Mouse (Mus musculus) neural tube, embryonic 10.5 days (tissue): Measurements from ENCODE around the gene Wdr25.

Experiments used
- DNase-seq: peaks from one replicate; pipeline ENCODE4 v3.0.0-alpha.2; 2017; ENCODE audit warnings: low spot score; ENCODE audit errors: extremely low spot score

The Wdr25 gene

DNA sequence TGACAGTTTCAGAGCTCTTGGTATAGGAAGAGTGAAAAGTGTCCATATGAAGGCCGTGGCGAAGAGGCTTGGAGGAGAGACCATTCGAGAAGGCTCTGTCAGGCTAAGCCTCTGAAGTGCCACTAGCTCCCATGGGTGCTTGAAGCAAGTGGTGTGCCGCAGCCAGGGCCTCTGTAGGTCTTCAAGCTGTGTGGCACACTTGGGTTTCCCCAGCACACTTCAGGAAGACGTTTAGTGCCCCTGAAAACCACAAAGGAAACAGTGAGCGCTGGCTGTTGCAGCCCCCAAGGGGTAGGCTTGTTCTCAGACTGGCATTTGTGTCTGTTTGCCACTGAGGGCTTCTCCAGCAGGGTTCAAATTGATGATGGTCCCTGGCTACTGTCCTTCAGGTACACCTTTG lies 90.1 kb downstream of the Wdr25 start:
- DNase-seq: no peak

DNA sequence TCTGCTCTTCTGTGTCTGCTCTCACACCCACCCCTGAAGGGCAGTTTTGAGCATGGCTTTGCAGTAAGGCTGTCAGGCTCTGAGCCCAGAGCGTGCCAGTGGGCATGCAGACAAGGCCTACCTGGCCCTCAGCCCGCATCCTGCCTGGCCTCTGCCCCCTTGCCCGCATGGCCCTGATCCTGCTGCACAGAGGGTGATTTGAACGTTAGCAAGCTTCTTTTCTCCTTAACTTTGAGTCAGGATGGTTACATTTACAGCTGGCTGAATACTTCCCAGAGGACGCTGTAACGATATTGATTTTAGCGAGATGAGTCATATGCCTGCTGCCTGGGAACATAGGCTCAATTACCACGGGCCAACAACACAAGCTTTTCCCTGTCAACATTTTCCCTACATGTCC lies 91.0 kb downstream of the Wdr25 start:
- no peak for DNase-seq

DNA sequence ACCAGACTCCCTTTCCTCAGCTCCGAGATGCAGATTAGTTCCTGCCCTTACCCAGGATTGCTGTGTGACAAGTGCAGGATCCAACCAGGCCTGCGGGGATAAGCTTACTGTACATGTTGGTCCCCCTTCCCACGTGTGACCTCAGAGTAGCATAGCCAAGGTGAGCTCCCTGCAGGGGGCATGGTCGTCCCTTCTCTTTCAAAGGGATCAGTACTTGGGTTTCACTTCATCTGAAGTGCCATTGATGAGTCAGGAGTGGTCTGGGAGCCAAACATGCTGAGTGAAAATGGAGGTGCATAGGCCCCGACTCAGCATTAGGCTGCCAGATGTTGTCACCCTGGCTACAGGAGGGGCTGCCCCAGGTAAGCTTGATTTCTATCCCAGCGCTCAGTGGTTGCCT lies 91.6 kb downstream of the Wdr25 start:
- DNase-seq: no peak

DNA sequence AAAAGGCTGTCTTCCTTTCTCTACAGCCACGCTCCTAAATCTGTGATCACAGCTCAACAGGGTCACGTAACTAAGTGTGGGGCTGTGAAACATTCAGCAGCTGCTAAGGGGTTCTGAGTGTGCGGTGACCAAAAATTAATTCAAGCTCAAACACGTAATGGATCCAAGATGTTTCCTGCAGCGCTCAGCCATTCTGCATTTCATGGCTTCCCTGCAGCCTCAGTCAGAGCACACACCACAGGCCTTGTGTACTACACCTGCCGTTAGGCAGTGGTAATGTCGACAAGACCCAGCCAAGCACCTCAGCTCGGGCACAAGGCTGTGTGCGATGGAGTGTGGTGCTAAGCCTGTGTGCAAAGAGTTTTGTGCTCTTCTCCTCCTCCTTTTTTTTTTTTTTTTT lies 94.0 kb downstream of the Wdr25 start:
- DNase-seq: no peak

DNA sequence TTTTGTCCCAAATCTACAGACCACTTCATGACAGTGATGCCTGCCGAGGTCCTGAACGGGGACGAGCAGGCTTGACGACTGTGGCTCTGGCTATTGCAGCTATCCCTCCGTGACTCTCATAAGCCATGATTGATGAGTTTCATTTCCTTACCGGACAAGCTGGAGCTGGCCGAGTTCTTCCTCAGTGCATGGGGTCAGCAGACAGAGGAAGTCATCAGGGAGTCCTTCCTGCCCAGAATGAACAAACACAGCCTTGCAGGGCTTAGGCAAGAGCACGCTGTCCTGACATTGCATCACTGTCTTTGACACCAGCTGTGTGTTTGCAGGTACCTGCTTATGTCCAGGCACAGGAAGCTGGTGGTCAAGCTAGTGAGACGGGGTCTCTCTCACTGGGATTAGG lies 97.0 kb downstream of the Wdr25 start:
- no peak for DNase-seq

DNA sequence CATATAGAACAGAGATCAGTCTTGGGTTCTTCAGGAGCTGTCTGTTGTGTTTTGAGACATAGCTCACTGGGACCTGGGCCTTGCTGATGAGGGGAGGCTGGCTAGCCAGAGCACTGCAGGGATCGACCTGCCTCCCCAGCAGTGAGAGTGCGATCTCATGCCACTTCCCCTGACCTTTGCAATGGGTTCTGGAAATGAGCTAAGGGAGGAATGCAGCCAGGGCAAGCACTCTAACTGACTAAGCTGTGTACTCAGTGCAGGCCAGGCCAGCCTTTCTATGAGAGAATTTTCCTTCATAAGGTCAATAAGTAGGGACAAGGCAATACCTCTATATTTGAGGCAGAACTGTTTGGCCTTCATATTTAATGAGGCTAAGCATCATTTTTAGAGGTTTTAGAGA lies 99.6 kb downstream of the Wdr25 start:
- DNase-seq: no peak

DNA sequence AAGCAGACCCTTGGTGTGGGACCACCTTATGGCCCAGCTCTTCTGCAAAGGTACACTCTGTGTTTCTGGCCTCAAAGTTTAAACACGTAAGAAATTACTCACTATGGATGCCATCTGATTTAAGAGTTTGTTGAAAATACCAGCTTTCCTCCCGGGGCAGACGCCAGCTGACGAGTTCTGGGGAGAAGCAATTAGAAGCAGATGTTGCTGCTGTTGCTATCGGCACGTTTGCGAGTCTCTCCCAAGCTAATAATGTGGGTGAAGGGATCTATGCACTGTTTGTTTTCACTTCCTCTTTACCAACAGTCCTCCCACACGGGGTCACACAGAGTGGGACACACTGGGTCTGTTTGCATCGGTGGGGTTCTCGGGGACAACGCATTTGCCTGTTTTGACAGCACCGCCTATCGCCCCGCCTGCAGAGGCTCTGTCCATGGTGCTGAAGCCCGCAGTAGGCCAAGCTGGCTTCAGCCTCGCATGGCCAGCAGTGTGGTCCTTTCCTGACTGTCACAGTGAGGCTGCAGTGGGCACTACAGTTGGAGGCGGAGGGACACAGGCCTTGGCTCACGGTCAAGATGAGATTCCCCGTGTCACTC lies 101.1 kb downstream of the Wdr25 start:
- DNase-seq: peak; percentile 87

DNA sequence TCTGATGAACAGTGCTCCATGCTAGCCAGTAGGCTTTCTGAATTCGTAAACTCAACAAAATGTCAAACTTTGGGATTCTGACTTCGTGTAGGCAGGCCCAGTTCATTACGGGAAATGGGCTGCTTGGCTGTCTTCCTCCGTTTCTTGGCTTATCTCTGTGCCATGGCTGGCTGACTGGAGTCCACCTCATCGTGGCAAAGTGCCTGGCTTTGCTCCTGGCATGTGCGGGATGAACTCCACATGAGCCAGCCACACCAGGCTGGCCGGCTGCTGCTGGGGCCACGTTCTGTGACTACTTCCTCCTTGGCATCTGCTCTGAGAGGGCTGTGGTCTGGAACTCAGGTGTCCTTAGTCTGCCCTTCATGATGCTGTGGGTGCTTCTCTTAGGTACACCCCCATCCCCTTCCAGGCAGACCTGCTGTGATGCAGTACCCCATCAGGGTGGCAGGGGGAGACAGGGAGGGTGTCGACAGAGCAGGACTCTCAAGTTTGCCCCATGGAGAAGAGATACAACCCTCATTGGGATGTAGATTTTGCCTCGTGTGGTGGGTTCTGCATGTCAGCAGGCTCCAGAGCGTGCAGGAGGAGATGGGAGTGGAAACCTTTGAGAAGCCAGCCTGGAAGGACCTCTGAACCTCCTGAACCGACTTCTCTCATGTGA lies 102.7 kb downstream of the Wdr25 start:
- no peak for DNase-seq

DNA sequence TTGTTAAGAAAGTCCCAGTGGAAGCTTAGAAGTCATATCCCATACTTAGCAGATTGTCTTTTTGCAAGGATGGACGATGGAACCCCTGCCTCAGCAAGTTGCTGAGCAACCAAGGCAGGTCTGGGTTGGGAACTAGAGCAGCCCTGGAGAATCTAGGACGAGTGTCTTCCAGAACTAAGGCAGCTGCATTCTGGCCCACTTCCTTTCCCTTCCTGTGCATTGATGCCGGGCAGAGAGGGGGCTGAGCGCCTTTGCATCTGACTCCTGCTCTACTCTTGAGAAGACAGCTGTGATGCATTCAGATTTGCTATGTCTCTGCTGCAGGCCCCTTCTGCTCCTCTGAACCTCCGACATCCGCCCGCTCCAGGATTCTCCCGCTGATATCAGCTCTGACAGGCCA lies 103.8 kb downstream of the Wdr25 start:
- DNase-seq: no peak

DNA sequence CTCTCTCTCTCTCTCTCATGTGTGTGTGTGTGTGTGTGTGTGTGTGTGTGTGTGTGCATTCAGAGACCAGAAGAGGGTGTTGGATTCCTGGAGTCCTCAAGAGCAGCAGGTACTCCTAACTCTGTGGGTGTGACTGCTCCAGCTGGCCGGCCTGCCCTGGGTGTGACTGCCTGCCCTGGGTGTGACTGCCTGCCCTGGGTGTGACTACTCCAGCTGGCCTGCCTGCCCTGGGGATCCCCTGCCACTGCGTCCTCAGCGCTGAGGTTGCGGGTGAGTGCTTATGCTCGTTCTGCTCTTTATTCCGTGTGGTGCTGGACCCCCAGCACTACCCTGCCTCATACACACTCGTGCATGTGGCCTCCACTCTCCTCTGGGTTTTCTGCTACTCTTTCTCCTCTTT lies 109.5 kb downstream of the Wdr25 start:
- no peak for DNase-seq

DNA sequence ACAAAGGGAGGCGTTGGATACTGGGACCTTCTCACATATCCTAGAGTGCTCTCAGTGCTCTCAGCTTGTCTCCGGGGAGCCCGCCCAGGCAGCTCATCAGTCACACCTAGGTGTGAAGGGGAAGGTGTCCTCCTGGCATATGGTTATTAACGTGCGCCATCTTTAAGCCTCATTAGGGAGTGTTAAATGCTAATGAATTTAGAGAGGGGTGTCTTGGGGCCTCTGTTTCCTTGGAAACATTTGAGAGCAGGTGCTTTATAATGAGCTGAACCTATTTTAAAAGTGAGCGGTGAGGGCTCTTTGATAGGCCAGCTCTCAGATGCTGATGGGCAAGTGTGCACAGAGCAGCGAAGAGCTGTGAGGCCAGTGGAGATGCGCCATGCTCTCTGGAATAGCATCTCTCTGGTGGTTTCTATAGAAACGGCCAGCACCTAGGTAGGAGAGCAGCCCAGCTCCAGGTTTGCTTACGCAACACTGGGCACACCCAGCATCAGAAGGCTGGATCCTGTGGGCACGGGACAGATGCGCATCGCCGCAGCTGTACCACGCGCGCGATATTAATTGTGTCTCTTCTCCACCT lies 116.7 kb downstream of the Wdr25 start:
- no peak for DNase-seq

DNA sequence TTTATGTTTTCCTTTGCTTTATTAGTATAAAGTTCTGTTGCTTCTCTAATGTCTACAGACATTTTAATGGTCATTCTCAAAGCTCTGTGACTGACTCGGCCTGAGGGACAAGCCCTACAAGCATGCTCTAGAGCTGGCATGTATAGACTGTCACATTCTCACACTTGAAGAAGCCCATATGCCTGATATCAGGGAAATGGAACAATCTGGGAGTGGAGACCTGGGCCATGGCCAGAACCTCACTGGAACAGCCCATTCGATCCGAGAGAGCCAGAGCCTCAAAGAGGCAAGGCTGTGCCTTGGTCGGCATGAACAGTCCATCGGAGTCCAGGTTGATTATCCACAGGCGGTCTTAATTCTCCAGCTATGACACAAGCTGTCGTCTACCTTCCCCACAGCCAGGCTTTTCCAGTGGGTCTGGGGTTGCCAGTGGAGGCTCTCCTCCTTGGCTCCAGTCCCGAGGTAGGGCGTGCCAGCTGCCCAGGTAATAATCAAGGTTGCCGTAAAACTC lies 128.8 kb downstream of the Wdr25 start:
- no peak for DNase-seq

DNA sequence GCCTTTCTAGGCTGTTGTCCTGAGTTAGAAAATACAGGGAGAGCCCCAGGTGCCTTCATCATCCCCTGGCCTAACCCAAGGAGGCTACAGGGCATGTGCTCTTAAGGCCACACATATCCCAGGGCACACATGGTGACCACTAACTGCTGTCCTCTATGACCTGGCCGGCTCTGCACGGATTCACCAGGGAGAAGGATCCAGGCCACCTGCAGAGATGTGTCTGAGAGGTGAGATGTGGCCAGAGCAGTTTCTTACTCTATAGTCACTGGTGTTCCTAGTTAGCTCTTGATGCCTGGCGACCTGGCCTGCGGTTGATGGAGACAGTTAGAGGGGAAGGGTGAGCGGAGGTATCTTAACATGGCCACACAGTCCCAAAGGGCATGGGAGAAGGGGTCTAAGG lies 129.5 kb downstream of the Wdr25 start:
- no peak for DNase-seq

DNA sequence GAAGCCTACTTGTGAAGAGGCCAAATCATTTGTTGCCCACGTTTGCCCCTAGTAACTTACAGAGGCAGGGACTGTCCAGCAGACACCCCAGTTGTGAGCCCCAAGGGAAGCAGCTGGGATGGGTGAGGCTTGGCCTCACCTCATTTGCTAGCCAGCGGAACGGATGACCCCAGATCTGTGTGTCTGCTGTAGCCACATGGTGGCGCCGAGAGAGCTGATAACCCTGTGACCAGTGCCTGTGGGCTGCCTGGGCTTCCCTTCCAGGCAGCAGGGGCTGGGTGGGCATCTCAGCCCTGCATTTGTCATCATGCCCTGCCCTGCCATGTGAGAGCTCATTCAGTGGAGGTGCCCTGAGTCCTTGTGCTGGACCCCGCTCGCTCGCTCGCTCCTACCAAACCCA lies 130.3 kb downstream of the Wdr25 start:
- DNase-seq: no peak

DNA sequence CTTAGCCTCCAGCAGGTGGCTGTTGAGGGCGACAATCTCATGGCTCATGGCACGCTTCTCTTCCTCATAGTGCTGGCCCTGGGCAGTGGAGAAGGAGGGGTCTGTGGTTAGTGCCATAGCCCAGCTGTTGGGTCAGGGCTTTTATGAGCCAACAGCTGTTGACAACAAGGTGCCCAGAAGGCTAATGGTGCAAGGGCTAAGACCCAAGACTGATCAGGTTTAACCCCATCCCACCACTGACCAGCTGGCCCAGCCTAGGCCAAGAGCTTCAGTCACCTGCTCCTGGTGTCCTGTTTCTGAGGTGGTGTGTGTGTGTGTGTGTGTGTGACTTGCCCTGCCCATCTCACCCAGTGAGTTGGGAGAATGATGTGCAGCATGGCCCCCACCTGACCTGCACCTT lies 143.6 kb downstream of the Wdr25 start:
- no peak for DNase-seq

DNA sequence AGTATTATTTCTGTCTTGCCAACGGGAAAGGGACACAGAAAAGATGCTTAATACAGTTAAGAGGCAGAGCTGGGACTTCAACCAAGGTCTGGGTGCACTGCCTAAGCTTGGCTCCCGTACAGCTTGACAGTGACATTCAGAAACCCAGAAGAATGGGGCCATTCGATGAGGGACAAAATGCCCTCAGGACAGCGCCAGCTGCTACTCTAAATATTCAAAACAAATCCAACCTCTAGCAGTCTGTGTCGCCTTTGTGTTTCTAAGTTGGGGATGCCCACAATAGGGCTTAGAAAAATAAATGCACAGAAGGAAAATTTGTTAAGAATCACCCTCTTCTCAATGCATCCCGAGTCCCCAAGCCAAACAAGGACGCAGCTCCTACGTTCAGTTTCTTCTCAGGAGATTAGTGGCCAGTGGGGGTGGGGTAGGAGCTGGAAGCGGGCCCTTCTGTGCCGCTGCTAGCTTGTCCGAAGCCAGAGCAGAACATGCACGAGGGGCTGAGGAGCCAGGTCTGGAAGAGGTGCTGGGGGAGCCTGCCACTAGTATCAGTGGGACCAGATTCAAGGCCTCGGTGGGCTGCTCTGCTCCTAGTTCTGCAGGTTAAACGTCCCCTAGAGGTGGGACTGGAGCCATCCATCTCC lies 144.9 kb downstream of the Wdr25 start:
- no peak for DNase-seq

DNA sequence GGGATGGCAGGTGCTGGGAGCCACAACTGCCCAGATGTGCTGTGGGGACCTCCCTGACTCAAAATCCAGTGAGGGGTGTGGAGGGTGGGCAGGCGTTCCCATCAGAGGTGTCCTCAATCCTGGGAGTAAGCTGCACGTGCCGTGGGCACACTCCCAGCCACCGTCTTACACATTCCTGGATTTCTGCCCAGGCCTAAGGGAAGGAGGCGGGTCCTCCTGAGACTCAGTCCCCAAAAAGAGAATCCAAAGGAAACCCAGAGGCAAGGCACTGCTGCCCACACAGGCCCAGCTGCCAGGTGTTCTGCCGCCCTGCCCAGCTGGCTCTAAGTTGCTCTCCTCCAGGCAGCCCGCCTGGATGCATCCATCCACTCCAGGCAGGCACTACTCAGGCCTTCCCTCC lies 145.9 kb downstream of the Wdr25 start:
- no peak for DNase-seq

DNA sequence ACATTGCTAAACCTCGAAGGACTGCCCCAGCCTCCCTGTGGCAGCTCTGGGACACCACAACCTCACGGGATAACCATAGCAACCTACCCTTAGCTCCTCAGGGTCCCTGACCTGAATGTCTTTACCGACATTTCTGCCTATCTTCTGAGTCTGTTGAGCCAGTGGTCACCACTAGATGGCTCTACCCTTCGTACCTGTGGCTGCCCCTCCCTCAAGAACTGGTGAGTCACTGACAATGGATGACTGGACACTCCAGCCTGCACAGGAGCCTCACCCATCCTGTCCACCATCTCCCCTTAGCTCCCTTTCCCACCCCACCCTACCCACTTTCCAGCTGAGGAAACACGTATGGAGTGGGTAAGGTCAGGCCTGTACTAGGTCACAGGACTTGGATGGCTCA lies 151.1 kb downstream of the Wdr25 start:
- DNase-seq: no peak

DNA sequence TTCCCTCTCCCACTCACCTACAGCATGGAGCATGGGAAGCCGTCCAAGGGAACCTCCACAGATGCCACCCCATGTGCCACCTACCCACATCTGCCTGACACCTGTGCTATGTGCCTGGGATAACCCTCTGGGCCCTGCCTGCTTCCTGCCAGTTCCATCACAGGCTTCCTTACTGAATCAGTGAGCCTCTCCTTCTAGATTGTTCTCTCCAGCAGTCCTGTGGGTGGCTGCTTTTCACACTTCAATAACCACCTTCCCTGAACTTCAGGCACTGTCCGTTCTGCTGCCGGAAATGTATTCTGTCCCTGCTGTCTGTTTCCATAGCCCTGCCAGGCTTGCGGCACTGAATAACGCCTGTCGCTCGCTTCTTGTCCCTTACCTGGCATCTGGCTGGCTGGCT lies 152.2 kb downstream of the Wdr25 start:
- DNase-seq: no peak

DNA sequence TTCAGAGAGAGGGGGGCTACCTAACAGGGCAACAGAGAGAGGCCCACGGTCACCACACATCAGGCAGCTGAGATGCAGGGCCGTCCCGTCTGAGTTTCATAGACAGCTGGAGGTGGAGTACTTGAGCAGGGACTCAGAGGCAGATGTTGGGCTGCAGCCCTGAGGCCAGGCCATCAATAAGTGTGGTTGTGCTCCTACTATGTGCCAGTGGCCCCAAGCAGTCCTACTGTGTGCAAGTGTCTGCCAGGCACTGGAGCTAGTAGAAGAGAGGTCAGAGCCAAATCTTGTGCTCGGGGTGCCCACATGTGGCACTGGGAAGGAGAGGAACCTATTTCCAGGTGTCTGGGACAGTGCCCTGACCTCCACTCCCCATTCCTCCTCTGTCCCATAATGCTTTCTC lies 156.5 kb downstream of the Wdr25 start:
- DNase-seq: no peak

DNA sequence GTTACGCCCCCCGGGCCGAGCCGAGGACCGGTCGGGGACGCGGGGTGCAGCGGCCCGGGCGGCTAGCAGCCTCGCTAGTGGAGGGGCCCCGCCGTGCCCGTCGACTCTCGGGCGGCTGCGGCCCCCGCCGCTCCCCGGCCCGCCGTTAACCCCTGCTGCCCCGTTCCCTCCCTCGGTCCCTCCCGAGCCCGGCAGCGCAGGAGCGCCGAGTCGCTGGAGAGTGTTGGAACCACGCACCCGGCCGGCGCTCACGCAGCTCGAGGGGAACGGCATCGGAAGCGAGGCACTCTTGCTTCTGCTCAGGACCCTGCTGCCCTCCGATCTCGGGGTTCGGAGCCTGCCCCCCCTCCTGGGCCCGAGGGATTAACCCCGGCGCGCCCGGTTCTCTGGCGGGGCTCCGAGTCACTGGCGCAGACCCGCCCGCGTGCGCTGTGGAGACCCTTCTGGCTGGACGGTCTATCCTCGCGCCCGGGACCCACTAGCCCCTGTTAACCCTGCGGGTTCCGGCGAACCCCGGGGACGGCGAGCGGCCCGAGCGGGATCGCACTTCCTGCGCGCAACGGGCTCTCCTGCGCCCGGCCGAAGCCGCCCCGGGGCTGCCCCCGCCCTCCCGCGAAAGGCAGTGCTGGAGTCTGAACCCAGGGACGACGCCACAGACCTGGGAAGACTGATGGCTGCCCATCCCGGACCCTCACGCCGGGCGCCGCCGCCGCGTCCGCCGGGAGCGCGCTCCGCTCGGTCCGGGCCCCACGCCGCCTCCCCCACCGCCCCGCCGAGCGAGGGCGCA lies 159.8 kb downstream of the Wdr25 start:
- DNase-seq: peak; percentile 59

DNA sequence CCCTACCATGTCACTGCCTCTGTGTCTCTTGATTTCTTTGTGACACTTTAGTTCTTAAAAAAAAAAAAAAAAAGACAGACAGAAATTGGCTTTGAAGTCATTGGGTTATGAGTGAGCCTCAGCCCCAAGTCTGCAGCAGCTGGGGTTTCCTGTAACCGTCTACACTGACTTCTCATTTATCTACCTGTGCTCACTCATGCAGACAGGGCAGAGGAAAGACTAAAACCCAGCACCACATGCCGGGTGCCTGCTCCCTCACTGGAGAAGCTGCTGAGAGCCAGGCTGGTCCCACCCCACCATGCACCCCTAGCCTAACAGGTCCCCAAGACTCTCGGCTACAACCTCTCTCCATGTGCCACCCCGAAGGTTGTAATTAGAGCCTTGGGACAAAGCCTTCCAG lies 164.3 kb downstream of the Wdr25 start:
- DNase-seq: no peak
